8 mouse cellular contexts compared by ENCODE assay signal in genomic region chr16:18426802-18427280, GRCm38 (mm10). TPM values are rescaled to one million over a fixed set of nuclear protein-coding genes. Genes with fewer than 3 reads are reported as not detected.
DNase-seq lines count a peak whose midpoint lies in the region; ATAC-seq lines count a peak whose summit lies in the region.

Comt (minus strand) TSS chr16:18426852.

- 0 out of 2 replicates have a peak, but pooled peaks have one; percentile 1 for ATAC-seq in granulocyte monocyte progenitor cell, adult 5-6 weeks (replicated peaks; ENCODE audit: poor library complexity, severe bottlenecking)
- no peak for ATAC-seq in midbrain, embryonic 14.5 days (ENCODE audit: low FRiP score, low TSS enrichment)

- H3K4me2 ChIP-seq in midbrain, embryonic 14.5 days (ENCODE audit: low read length), result peak within 1 kb of the TSS; percentile 74

- H3K9me3 ChIP-seq in midbrain, embryonic 14.5 days (ENCODE audit: control insufficient read depth, low read length), result no peaks in the 10 kb centered on the region

- H3K4me1 ChIP-seq in brown adipose tissue, adult 24 weeks (ENCODE audit: control insufficient read depth, insufficient read depth, insufficient read length, low read length), result peaks cover 16% of the 10 kb centered on the region
- H3K4me1 ChIP-seq in midbrain, embryonic 14.5 days (ENCODE audit: control insufficient read depth, insufficient read depth, low read length), result peaks cover 22% of the 10 kb centered on the region

- peak within 1 kb of the TSS; percentile 85 for H3K4me3 ChIP-seq in brown adipose tissue, adult 24 weeks (ENCODE audit: insufficient read depth, low read depth, low read length)
- H3K4me3 ChIP-seq in midbrain, embryonic 14.5 days (replicated peaks; ENCODE audit: low read depth, low read length), result peak within 1 kb of the TSS; percentile 84

- peak within 1 kb of the TSS; percentile 89 for H3K9ac ChIP-seq in midbrain, embryonic 14.5 days (replicated peaks; ENCODE audit: low read length)

- H3K27ac ChIP-seq in brown adipose tissue, adult 24 weeks (replicated peaks; ENCODE audit: low read depth, low read length), result peak within 1 kb of the TSS; percentile 90
- H3K27ac ChIP-seq in midbrain, embryonic 14.5 days (replicated peaks; ENCODE audit: low read depth, low read length), result peak within 1 kb of the TSS; percentile 70

- 54% methylated on average over 5 of the region's 5 CpGs for WGBS in midbrain, embryonic 14.5 days

- DNase-seq in left cerebral cortex, adult 18-20 months (ENCODE audit: low spot score in 2 of 2), result no peak
- DNase-seq in left cerebral cortex, adult 9 months (ENCODE audit: low spot score in 2 of 2), result no peak
- no peak for DNase-seq in layer of hippocampus, postnatal 14 days (ENCODE audit: low spot score in 2 of 2)
- no peak for DNase-seq in midbrain, embryonic 14.5 days
- DNase-seq in ovary, postnatal 14 days (ENCODE audit: low spot score), result no peak
- no peak for DNase-seq in urinary bladder, postnatal 25 days (ENCODE audit: low spot score)

- H3K27me3 ChIP-seq in midbrain, embryonic 14.5 days (ENCODE audit: control insufficient read depth, insufficient read depth, low read length), result no peaks in the 10 kb centered on the region

- H3K36me3 ChIP-seq in midbrain, embryonic 14.5 days (ENCODE audit: control insufficient read depth, insufficient read depth, low read length), result peaks cover 7% of the 10 kb centered on the region

RNA-seq across cellular contexts. Expression of gene Comt, which starts in this region (rescaled TPM):
- 10 to 100 TPM; 90.5 to 91.4 TPM for total RNA-seq in left cerebral cortex, adult 18-20 months (2021)
- polyA plus RNA-seq in brown adipose tissue, adult 24 weeks (2012; ENCODE audit: insufficient read depth, insufficient read length, missing spikeins), result 452 and 497 TPM in 2 replicates
- total RNA-seq in granulocyte monocyte progenitor cell, adult 5-6 weeks (2014; fragmentation: Nextera tagmentation), result 40.4 and 48.4 TPM in 2 replicates
- total RNA-seq in granulocyte monocyte progenitor cell, adult 5-6 weeks (2017), result 34.1 and 34.6 TPM in 2 replicates
- 10 to 100 TPM; 57.1 to 66.8 TPM for total RNA-seq in layer of hippocampus, postnatal 14 days (2021)
- polyA plus RNA-seq in midbrain, embryonic 14.5 days (2014; fragmentation: Nextera tagmentation; extraction: Ambion mirVana), result 79.9 and 81.3 TPM in 2 replicates
